Mouse (Mus musculus): ENCODE results near the gene Polrmt.

GRCm38 (mm10) chr10:79707759-79708158 is 38.6 kb downstream of the Polrmt start:
- TF ChIP-seq POLR2A (IDR thresholded peaks at IDR 0.05; ENCODE audit: borderline replicate concordance, insufficient read depth, low read length): no peak
- no peak for TF ChIP-seq CTCF (IDR thresholded peaks at IDR 0.05; ENCODE audit: borderline replicate concordance, insufficient read depth, low read depth, low read length)
